Mouse (Mus musculus): ENCODE results near the gene Azi2. TPM values are rescaled to one million over a fixed set of nuclear protein-coding genes. Genes with fewer than 3 reads are reported as not detected.

Azi2 gene
- total and polyA plus RNA-seq, 3 experiments = 41.3 to 157 (median 120) TPM

DNA sequence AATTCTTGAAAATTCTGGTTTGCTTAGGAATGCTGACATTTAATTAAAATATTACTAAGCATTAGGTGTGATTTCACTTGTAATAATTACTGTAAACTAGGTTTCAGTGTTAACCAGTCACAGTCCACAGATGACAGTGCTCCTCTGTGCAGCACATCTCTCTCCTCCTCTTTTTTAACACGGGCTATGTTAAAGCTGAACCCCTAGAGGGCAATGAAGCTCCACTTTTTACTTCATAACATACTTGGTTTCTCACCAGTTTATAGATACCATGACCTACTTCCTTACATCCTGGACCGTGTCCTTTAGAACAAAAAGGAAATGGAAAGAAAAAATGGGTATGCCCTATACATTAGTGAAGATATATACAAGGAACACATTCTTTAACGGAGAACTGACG, 59.1 kb downstream of the Azi2 start:
- DNase-seq (ENCODE audit: low spot score) = no peak
- no peaks in the 10 kb centered on the region for H3K27me3 ChIP-seq (ENCODE audit: insufficient read depth, low read length)
- no peak overlapping the region for H3K4me3 ChIP-seq (ENCODE audit: low read depth, low read length)
- no peaks in the 10 kb centered on the region for H3K9me3 ChIP-seq (replicated peaks)
- H3K4me1 ChIP-seq (ENCODE audit: insufficient read depth, low read depth, low read length) = no peaks in the 10 kb centered on the region
- ATAC-seq (ENCODE audit: extremely low read depth, insufficient number of reproducible peaks, low FRiP score, poor library complexity, severe bottlenecking) = peak; percentile 54; the same call in 1 of the 2 replicates
- H3K36me3 ChIP-seq (replicated peaks) = peaks cover 55% of the 10 kb centered on the region
- TF ChIP-seq GATA1 (IDR thresholded peaks at IDR 0.05; ENCODE audit: borderline replicate concordance, low read length) = no peak
- TF ChIP-seq CTCF (IDR thresholded peaks at IDR 0.05; ENCODE audit: low read depth, low read length) = no peak
- no peak for TF ChIP-seq TAL1 (conservative IDR thresholded peaks at IDR 0.05; ENCODE audit: low read depth, low read length)
- no peak for TF ChIP-seq GATA2 (IDR thresholded peaks at IDR 0.05; ENCODE audit: borderline replicate concordance, low read depth, low read length)
- no peak for TF ChIP-seq POLR2AphosphoS5 (IDR thresholded peaks at IDR 0.05; ENCODE audit: insufficient replicate concordance, low read depth, low read length)

DNA sequence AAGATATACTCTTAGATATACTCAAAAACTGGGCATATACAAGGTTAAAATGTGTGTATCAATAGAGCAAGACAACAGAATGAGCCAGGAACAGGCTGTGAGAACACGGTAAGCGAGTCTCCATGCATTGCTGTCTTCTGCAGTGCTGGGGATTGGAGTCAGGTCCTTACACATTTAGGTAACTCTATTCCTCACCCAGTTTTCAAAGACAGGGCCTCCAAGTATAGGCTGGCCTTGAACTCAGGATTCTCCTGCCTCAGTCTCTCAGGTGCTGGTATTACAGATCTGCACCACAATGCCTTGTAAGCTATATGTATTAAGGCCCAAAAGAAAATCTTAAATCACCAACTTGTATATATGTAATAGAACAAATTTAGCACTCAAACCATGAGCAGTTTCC, 60.2 kb downstream of the Azi2 start:
- no peaks in the 10 kb centered on the region for H3K4me1 ChIP-seq (ENCODE audit: insufficient read depth, low read depth, low read length)
- no peak for TF ChIP-seq GATA2 (IDR thresholded peaks at IDR 0.05; ENCODE audit: borderline replicate concordance, low read depth, low read length)
- no peak for TF ChIP-seq TAL1 (conservative IDR thresholded peaks at IDR 0.05; ENCODE audit: low read depth, low read length)
- no peak for TF ChIP-seq GATA1 (IDR thresholded peaks at IDR 0.05; ENCODE audit: borderline replicate concordance, low read length)
- TF ChIP-seq POLR2AphosphoS5 (IDR thresholded peaks at IDR 0.05; ENCODE audit: insufficient replicate concordance, low read depth, low read length) = no peak
- TF ChIP-seq CTCF (IDR thresholded peaks at IDR 0.05; ENCODE audit: low read depth, low read length) = no peak
- ATAC-seq (ENCODE audit: extremely low read depth, insufficient number of reproducible peaks, low FRiP score, poor library complexity, severe bottlenecking) (no peak), DNase-seq (ENCODE audit: low spot score) (no peak)
- H3K4me3 ChIP-seq (ENCODE audit: low read depth, low read length) = no peak overlapping the region
- peaks cover 49% of the 10 kb centered on the region for H3K36me3 ChIP-seq (replicated peaks)
- no peaks in the 10 kb centered on the region for H3K27me3 ChIP-seq (ENCODE audit: insufficient read depth, low read length)
- no peaks in the 10 kb centered on the region for H3K9me3 ChIP-seq (replicated peaks)

DNA sequence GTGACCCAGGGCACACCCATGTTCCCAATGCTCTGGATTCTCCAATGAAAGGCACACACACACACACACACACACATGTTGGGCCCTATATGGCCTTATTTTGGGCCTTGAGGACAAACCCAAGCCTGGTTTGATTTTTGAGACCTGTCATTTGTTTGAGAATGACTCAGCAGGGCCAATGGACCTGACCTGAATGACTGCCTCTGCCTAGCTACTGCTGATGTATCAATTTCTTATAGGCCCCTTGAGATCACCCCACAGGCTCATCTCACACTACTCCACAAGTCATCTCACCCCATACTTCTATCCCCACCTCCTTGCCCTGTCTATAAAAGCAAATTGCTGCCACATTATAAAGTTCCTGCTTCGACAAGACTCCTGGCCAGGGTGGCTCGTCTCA, 61.5 kb downstream of the Azi2 start:
- no peaks in the 10 kb centered on the region for H3K4me1 ChIP-seq (ENCODE audit: insufficient read depth, low read depth, low read length)
- H3K27me3 ChIP-seq (ENCODE audit: insufficient read depth, low read length) = no peaks in the 10 kb centered on the region
- H3K4me3 ChIP-seq (ENCODE audit: low read depth, low read length) = no peak overlapping the region
- peak; percentile 28 for ATAC-seq (ENCODE audit: extremely low read depth, insufficient number of reproducible peaks, low FRiP score, poor library complexity, severe bottlenecking)
- peaks cover 48% of the 10 kb centered on the region for H3K36me3 ChIP-seq (replicated peaks)
- no peaks in the 10 kb centered on the region for H3K9me3 ChIP-seq (replicated peaks)
- DNase-seq (ENCODE audit: low spot score) = no peak
- no peak for TF ChIP-seq POLR2AphosphoS5 (IDR thresholded peaks at IDR 0.05; ENCODE audit: insufficient replicate concordance, low read depth, low read length)
- no peak for TF ChIP-seq GATA2 (IDR thresholded peaks at IDR 0.05; ENCODE audit: borderline replicate concordance, low read depth, low read length)
- no peak for TF ChIP-seq CTCF (IDR thresholded peaks at IDR 0.05; ENCODE audit: low read depth, low read length)
- TF ChIP-seq GATA1 (IDR thresholded peaks at IDR 0.05; ENCODE audit: borderline replicate concordance, low read length) = no peak
- TF ChIP-seq TAL1 (conservative IDR thresholded peaks at IDR 0.05; ENCODE audit: low read depth, low read length) = no peak

DNA sequence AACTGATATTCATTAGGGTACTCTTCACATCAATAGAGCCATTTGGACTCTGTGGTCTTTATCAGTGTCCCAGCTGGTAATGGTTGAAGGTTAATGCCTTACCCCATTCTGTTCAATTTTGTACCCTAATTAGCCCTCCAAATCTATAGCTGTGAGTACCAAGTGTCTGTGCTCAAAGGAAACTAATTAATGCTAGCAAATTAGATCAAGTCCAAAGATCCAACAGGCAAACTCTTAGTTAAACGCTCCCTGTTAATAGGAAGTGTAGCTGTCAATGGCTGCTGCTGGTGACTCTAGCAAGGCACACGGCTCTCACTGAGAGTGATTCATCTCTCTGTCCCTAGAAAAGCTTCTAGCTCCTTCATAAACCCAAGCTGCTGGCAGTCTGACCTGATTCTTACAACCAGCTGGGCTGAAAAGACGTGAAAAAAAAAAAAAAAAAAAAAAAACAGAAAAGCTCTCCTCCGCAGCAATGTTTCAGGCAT, 68.3 kb downstream of the Azi2 start:
- no peak for DNase-seq (ENCODE audit: low spot score)
- H3K9me3 ChIP-seq (replicated peaks) = no peaks in the 10 kb centered on the region
- ATAC-seq (ENCODE audit: extremely low read depth, insufficient number of reproducible peaks, low FRiP score, poor library complexity, severe bottlenecking) = no peak
- peaks cover 48% of the 10 kb centered on the region for H3K36me3 ChIP-seq (replicated peaks)
- no peak for TF ChIP-seq TAL1 (conservative IDR thresholded peaks at IDR 0.05; ENCODE audit: low read depth, low read length)
- TF ChIP-seq POLR2AphosphoS5 (IDR thresholded peaks at IDR 0.05; ENCODE audit: insufficient replicate concordance, low read depth, low read length) = no peak
- TF ChIP-seq GATA1 (IDR thresholded peaks at IDR 0.05; ENCODE audit: borderline replicate concordance, low read length) = no peak
- no peak for TF ChIP-seq CTCF (IDR thresholded peaks at IDR 0.05; ENCODE audit: low read depth, low read length)
- no peak for TF ChIP-seq GATA2 (IDR thresholded peaks at IDR 0.05; ENCODE audit: borderline replicate concordance, low read depth, low read length)
- H3K4me3 ChIP-seq (ENCODE audit: low read depth, low read length) = no peak overlapping the region
- no peaks in the 10 kb centered on the region for H3K27me3 ChIP-seq (ENCODE audit: insufficient read depth, low read length)
- no peaks in the 10 kb centered on the region for H3K4me1 ChIP-seq (ENCODE audit: insufficient read depth, low read depth, low read length)

DNA sequence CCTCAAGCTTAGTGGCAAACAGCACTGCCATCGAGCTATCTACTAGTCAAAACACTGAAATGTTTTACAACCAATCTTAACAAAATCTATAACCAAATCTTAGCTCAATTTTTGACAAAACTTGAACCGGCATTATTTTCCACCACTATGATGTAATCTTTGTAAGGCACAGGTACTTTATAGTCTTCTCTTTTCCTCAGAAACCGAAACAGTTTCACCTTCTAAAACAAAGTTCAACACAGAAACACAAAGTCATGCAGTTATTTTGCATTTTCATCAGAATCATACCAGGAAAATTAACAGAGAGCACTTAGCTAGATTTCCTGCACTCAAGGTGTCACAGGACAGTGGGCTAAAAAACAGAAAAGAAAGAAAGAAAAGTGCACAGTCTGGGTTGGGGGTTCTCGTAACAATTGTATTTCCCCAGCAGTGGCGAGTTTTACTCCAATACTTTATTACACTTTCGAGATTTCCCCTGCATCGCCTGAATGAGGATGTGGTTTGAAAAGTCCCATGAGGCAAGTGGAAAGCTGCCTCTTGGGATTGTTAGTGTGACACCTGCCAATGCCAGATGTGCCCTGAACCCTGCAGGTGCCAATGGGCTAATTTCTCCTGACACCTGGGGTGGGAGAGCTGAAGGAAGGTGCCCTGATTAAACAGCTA, 69.5 kb downstream of the Azi2 start:
- Histone ChIP-seq H3K4me1 (ENCODE audit: insufficient read depth, low read depth, low read length) (no peaks in the 10 kb centered on the region), H3K4me3 (ENCODE audit: low read depth, low read length) (no peak overlapping the region), H3K27me3 (ENCODE audit: insufficient read depth, low read length) (no peaks in the 10 kb centered on the region), H3K36me3 (replicated peaks) (peaks cover 43% of the 10 kb centered on the region), H3K9me3 (replicated peaks) (no peaks in the 10 kb centered on the region)
- TF ChIP-seq POLR2AphosphoS5 (IDR thresholded peaks at IDR 0.05; ENCODE audit: insufficient replicate concordance, low read depth, low read length) (no peak), TAL1 (conservative IDR thresholded peaks at IDR 0.05; ENCODE audit: low read depth, low read length) (no peak), CTCF (IDR thresholded peaks at IDR 0.05; ENCODE audit: low read depth, low read length) (no peak), GATA2 (IDR thresholded peaks at IDR 0.05; ENCODE audit: borderline replicate concordance, low read depth, low read length) (no peak), GATA1 (IDR thresholded peaks at IDR 0.05; ENCODE audit: borderline replicate concordance, low read length) (no peak)
- ATAC-seq (ENCODE audit: extremely low read depth, insufficient number of reproducible peaks, low FRiP score, poor library complexity, severe bottlenecking) = no peak
- no peak for DNase-seq (ENCODE audit: low spot score)

DNA sequence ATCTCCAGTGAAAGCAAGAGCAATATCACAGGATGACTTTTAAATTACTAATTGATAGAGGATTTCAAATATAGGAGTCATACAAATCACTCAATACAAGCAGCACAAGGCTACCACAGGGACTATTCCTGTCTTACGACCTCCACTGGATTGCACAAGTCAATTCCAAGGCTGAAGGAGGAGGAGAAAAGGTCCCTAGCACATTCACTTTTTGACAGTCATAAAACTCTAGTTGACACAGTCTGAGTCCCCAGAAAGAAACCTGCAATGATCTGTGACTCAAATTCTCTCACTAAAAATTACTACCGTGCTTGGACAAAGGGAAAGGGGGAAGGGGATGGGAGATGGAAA, 70.0 kb downstream of the Azi2 start:
- no peaks in the 10 kb centered on the region for H3K9me3 ChIP-seq (replicated peaks)
- no peak for DNase-seq (ENCODE audit: low spot score)
- H3K36me3 ChIP-seq (replicated peaks) = peaks cover 45% of the 10 kb centered on the region
- no peak overlapping the region for H3K4me3 ChIP-seq (ENCODE audit: low read depth, low read length)
- no peak for ATAC-seq (ENCODE audit: extremely low read depth, insufficient number of reproducible peaks, low FRiP score, poor library complexity, severe bottlenecking)
- H3K27me3 ChIP-seq (ENCODE audit: insufficient read depth, low read length) = no peaks in the 10 kb centered on the region
- no peaks in the 10 kb centered on the region for H3K4me1 ChIP-seq (ENCODE audit: insufficient read depth, low read depth, low read length)
- TF ChIP-seq GATA2 (IDR thresholded peaks at IDR 0.05; ENCODE audit: borderline replicate concordance, low read depth, low read length) = no peak
- TF ChIP-seq CTCF (IDR thresholded peaks at IDR 0.05; ENCODE audit: low read depth, low read length) = no peak
- TF ChIP-seq TAL1 (conservative IDR thresholded peaks at IDR 0.05; ENCODE audit: low read depth, low read length) = no peak
- TF ChIP-seq GATA1 (IDR thresholded peaks at IDR 0.05; ENCODE audit: borderline replicate concordance, low read length) = no peak
- no peak for TF ChIP-seq POLR2AphosphoS5 (IDR thresholded peaks at IDR 0.05; ENCODE audit: insufficient replicate concordance, low read depth, low read length)

Other genes starting within 250 kb of the Azi2 start
- 61.1 and 68.6 TPM in 2 replicates for gene Cmc1, start 109.7 kb downstream of the Azi2 start, total RNA-seq (2014; fragmentation: Nextera tagmentation)
- 80.2 and 88.9 TPM in 2 replicates for gene Cmc1, start 109.7 kb downstream of the Azi2 start, total RNA-seq (2017)
- gene Cmc1, start 109.7 kb downstream of the Azi2 start, polyA plus RNA-seq (2012) = 3.1 and 6.6 TPM in 2 replicates

Measured in G1E (cell line).